Mouse (Mus musculus): ENCODE results near the gene S100a7a. TPM values are rescaled to one million over a fixed set of nuclear protein-coding genes. Genes with fewer than 3 reads are reported as not detected.

S100a7a gene
- polyA plus RNA-seq, 1 experiment = 0.37 TPM

DNA sequence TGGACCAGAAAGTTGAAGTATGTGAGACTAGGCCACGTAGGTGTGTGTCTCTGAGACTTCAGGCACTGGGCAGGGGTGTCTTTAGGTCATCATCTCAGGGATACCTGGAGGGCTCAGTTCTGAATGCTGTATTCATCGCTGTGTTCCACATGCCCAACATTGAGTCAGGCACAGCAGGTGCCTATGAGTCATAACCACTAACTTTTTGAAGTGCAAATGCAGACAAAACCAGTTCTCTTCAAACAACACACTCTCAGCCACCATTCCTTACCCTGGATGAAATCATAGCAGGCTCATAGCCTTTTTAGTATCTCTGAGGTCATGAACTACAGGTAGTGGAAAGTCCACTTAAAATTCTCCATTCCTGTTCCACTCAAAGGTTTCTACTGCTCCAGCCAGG is 24.5 kb upstream of the S100a7a start:
- H3K4me2 ChIP-seq (ENCODE audit: low read depth) = no peak overlapping the region
- TF ChIP-seq E2F4 (IDR thresholded peaks at IDR 0.05; ENCODE audit: insufficient read depth) = no peak
- no peak for TF ChIP-seq SRF (IDR thresholded peaks at IDR 0.05; ENCODE audit: control insufficient read depth, insufficient read length, low read depth)
- TF ChIP-seq MYOG (IDR thresholded peaks at IDR 0.05; ENCODE audit: control insufficient read depth in 1 of 3, insufficient read depth in 1 of 3, insufficient read length in 2 of 3, low read depth in 2 of 3) = no peak
- TF ChIP-seq MYOD1 (IDR thresholded peaks at IDR 0.05; ENCODE audit: control insufficient read depth in 1 of 3, insufficient read length in 2 of 3, low read depth in 2 of 3) = no peak
- no peak for TF ChIP-seq REST (IDR thresholded peaks at IDR 0.05; ENCODE audit: insufficient read depth, insufficient read length)
- no peak for TF ChIP-seq TCF12 (IDR thresholded peaks at IDR 0.05; ENCODE audit: insufficient read depth, poor library complexity, severe bottlenecking)
- TF ChIP-seq TCF3 (IDR thresholded peaks at IDR 0.05; ENCODE audit: insufficient read length, low read depth) = no peak
- no peak for TF ChIP-seq POLR2AphosphoS2 (IDR thresholded peaks at IDR 0.05; ENCODE audit: insufficient read length, low read depth)
- TF ChIP-seq USF1 (IDR thresholded peaks at IDR 0.05; ENCODE audit: low read depth) = no peak
- TF ChIP-seq CEBPB (IDR thresholded peaks at IDR 0.05; ENCODE audit: insufficient read depth, poor library complexity, severe bottlenecking) = no peak
- TF ChIP-seq POLR2A (IDR thresholded peaks at IDR 0.05; ENCODE audit: insufficient read length, low read depth) = no peak
- TF ChIP-seq MAX (IDR thresholded peaks at IDR 0.05; ENCODE audit: low read depth) = no peak

DNA sequence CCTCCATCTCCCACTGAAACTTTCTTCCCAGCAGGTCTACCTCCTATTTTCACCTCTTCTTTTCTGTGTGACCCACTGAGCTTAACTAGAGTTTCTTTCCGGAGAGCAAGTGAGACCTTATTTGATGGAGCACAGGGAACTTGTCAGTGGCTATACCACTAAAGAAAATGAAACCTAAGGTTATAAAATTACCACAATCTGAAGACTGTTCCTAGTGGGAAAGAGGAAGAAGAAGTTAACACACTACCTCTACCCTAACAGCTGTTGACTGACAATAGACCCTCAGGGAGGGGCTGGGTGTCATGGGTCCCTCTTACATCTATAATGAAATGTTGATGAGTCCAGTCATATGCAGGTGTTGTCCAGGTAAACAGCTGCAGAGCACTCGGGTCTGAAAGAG is 21.8 kb upstream of the S100a7a start:
- Histone ChIP-seq H3K4me3 (no peak overlapping the region), H3K36me3 (ENCODE audit: control insufficient read depth, insufficient read depth) (no peaks in the 10 kb centered on the region), H3ac (ENCODE audit: control insufficient read depth, insufficient read length) (no peak overlapping the region), H3K4me2 (ENCODE audit: low read depth) (no peak overlapping the region), H3K27me3 (ENCODE audit: control insufficient read depth, insufficient read depth, insufficient read length) (no peaks in the 10 kb centered on the region), H3K79me2 (ENCODE audit: control insufficient read depth, insufficient read depth) (no peaks in the 10 kb centered on the region)
- TF ChIP-seq MYOD1 (IDR thresholded peaks at IDR 0.05; ENCODE audit: control insufficient read depth in 1 of 3, insufficient read length in 2 of 3, low read depth in 2 of 3) (no peak), E2F4 (IDR thresholded peaks at IDR 0.05; ENCODE audit: insufficient read depth) (no peak), MAX (IDR thresholded peaks at IDR 0.05; ENCODE audit: low read depth) (no peak), TCF3 (IDR thresholded peaks at IDR 0.05; ENCODE audit: insufficient read length, low read depth) (no peak), TCF12 (IDR thresholded peaks at IDR 0.05; ENCODE audit: insufficient read depth, poor library complexity, severe bottlenecking) (no peak), POLR2A (IDR thresholded peaks at IDR 0.05; ENCODE audit: insufficient read length, low read depth) (no peak), REST (IDR thresholded peaks at IDR 0.05; ENCODE audit: insufficient read depth, insufficient read length) (no peak), SRF (IDR thresholded peaks at IDR 0.05; ENCODE audit: control insufficient read depth, insufficient read length, low read depth) (no peak), USF1 (IDR thresholded peaks at IDR 0.05; ENCODE audit: low read depth) (no peak), POLR2AphosphoS2 (IDR thresholded peaks at IDR 0.05; ENCODE audit: insufficient read length, low read depth) (no peak), MYOG (IDR thresholded peaks at IDR 0.05; ENCODE audit: control insufficient read depth in 1 of 3, insufficient read depth in 1 of 3, insufficient read length in 2 of 3, low read depth in 2 of 3) (no peak), CEBPB (IDR thresholded peaks at IDR 0.05; ENCODE audit: insufficient read depth, poor library complexity, severe bottlenecking) (no peak)

More for the DNA sequence above, 24.5 kb upstream of the S100a7a start:
- no peak overlapping the region for H3ac ChIP-seq (ENCODE audit: control insufficient read depth, insufficient read length)
- H3K27me3 ChIP-seq (ENCODE audit: control insufficient read depth, insufficient read depth, insufficient read length) = no peaks in the 10 kb centered on the region
- H3K36me3 ChIP-seq (ENCODE audit: control insufficient read depth, insufficient read depth) = no peaks in the 10 kb centered on the region
- H3K79me2 ChIP-seq (ENCODE audit: control insufficient read depth, insufficient read depth) = no peaks in the 10 kb centered on the region
- no peak overlapping the region for H3K4me3 ChIP-seq

DNA sequence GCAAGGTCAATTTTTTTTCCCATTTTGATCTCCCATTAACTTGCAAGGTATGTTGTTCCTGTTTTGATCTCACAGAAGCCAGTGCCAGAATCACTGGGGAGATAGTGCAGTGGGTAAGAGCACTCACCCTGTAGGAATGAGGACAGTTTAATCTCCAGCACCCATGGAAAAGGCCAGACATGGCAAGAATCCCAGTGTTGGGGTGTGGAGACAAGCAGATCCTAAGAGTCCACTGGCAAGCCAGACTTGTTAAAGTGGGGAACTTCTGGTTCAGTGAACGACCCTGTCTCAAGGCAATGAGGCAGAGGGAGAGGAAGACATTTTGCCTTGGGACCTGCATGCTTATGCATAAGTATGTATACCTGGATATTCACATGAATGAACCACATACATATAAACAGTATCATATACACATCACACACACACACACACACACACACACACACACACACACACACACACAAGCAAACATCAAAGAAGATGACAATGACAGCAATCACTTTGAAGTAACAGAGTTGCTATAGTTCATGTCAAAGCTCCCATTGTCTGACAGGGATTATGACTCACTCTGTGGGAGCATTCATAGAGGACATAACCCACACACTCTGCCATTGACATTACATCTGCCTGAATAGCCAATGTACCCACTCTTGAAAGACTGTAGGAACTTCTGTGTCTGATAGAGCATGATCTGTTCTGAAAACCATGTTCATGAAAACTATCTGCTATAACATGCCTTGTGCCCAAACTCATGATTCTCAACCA is 15.1 kb upstream of the S100a7a start:
- TF ChIP-seq TCF3 (IDR thresholded peaks at IDR 0.05; ENCODE audit: insufficient read length, low read depth) (no peak), USF1 (IDR thresholded peaks at IDR 0.05; ENCODE audit: low read depth) (no peak), MAX (IDR thresholded peaks at IDR 0.05; ENCODE audit: low read depth) (no peak), MYOG (IDR thresholded peaks at IDR 0.05; ENCODE audit: control insufficient read depth in 1 of 3, insufficient read depth in 1 of 3, insufficient read length in 2 of 3, low read depth in 2 of 3) (no peak), POLR2AphosphoS2 (IDR thresholded peaks at IDR 0.05; ENCODE audit: insufficient read length, low read depth) (no peak), TCF12 (IDR thresholded peaks at IDR 0.05; ENCODE audit: insufficient read depth, poor library complexity, severe bottlenecking) (no peak), REST (IDR thresholded peaks at IDR 0.05; ENCODE audit: insufficient read depth, insufficient read length) (no peak), MYOD1 (IDR thresholded peaks at IDR 0.05; ENCODE audit: control insufficient read depth in 1 of 3, insufficient read length in 2 of 3, low read depth in 2 of 3) (no peak), SRF (IDR thresholded peaks at IDR 0.05; ENCODE audit: control insufficient read depth, insufficient read length, low read depth) (no peak), CEBPB (IDR thresholded peaks at IDR 0.05; ENCODE audit: insufficient read depth, poor library complexity, severe bottlenecking) (no peak)
- H3K4me3 ChIP-seq = no peak overlapping the region
- no peak overlapping the region for H3ac ChIP-seq (ENCODE audit: control insufficient read depth, insufficient read length)
- no peaks in the 10 kb centered on the region for H3K36me3 ChIP-seq (ENCODE audit: control insufficient read depth, insufficient read depth)
- H3K79me2 ChIP-seq (ENCODE audit: control insufficient read depth, insufficient read depth) = no peaks in the 10 kb centered on the region
- no peaks in the 10 kb centered on the region for H3K27me3 ChIP-seq (ENCODE audit: control insufficient read depth, insufficient read depth, insufficient read length)
- H3K4me2 ChIP-seq (ENCODE audit: low read depth) = no peak overlapping the region

DNA sequence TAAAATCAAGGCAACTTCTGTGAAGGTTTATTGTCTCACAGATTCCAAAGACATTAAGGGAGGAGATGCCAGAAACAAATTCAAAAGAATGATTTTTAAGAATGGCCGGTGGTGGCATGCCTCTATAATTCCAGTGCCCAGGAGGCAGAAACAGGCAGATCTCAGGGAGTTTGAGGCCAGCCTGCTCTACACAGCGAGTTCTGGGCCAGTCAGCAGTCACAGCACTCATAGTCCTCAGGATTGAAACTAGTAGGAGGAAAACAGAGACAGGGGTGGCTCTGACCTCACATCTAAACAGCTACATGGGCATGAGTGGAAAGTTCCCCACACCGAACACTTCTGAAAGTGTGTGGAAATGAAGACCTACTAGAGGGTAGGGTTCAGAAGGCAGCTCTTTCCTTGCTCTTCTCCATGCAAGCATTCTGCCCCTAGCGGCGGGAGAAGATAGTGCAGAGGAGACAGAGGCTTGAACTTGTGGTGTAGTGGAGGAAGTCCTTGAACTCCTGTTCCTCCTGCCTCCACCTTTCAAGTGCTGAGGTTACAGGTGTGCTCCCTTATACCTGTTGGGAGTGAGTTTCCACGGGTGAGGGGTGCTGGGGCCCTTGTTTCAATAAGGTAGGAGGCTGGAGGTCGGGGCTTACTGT is 14.2 kb upstream of the S100a7a start:
- H3K36me3 ChIP-seq (ENCODE audit: control insufficient read depth, insufficient read depth) = no peaks in the 10 kb centered on the region
- no peak overlapping the region for H3K4me2 ChIP-seq (ENCODE audit: low read depth)
- H3K79me2 ChIP-seq (ENCODE audit: control insufficient read depth, insufficient read depth) = no peaks in the 10 kb centered on the region
- no peaks in the 10 kb centered on the region for H3K27me3 ChIP-seq (ENCODE audit: control insufficient read depth, insufficient read depth, insufficient read length)
- H3ac ChIP-seq (ENCODE audit: control insufficient read depth, insufficient read length) = no peak overlapping the region
- no peak overlapping the region for H3K4me3 ChIP-seq
- TF ChIP-seq USF1 (IDR thresholded peaks at IDR 0.05; ENCODE audit: low read depth) (no peak), TCF3 (IDR thresholded peaks at IDR 0.05; ENCODE audit: insufficient read length, low read depth) (no peak), E2F4 (IDR thresholded peaks at IDR 0.05; ENCODE audit: insufficient read depth) (no peak), TCF12 (IDR thresholded peaks at IDR 0.05; ENCODE audit: insufficient read depth, poor library complexity, severe bottlenecking) (no peak), MAX (IDR thresholded peaks at IDR 0.05; ENCODE audit: low read depth) (no peak), REST (IDR thresholded peaks at IDR 0.05; ENCODE audit: insufficient read depth, insufficient read length) (no peak), CEBPB (IDR thresholded peaks at IDR 0.05; ENCODE audit: insufficient read depth, poor library complexity, severe bottlenecking) (no peak), MYOG (IDR thresholded peaks at IDR 0.05; ENCODE audit: control insufficient read depth in 1 of 3, insufficient read depth in 1 of 3, insufficient read length in 2 of 3, low read depth in 2 of 3) (no peak), POLR2A (IDR thresholded peaks at IDR 0.05; ENCODE audit: insufficient read length, low read depth) (no peak), SRF (IDR thresholded peaks at IDR 0.05; ENCODE audit: control insufficient read depth, insufficient read length, low read depth) (no peak), POLR2AphosphoS2 (IDR thresholded peaks at IDR 0.05; ENCODE audit: insufficient read length, low read depth) (no peak), MYOD1 (IDR thresholded peaks at IDR 0.05; ENCODE audit: control insufficient read depth in 1 of 3, insufficient read length in 2 of 3, low read depth in 2 of 3) (no peak)
